Mouse (Mus musculus): ENCODE results near the gene Bscl2.
"Not testable (repeated sequence)": the region's sequence is repeated elsewhere in the genome, so short reads cannot be mapped to it uniquely, and the experiment has no call there.

Bscl2 gene

DNA sequence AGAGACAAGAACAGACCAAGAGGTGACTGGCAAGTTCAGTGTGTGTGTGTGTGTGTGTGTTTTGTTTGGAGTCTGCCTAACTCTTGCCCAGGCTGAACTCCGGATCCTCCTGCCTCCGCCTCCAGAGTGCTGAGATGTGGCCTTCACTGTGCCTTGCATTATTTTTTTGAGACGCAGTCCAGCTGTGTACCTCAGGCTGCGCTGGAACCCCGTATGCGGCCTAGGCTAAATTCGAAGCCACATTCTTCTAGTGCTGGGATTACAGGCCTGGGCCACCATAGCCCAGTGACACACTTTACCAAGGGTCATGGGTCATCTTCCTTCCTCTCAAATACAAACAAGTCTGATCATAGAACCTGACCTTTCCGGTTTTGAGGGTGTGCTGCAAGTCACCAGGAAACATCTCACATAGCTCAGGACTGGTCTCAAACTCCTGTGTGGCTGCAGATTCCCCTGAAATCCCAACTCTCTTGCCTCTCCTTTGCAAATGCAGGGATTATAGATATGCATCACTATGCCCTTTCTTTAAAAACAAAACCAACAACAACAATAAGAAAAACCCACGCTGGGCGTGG lies 35.1 kb downstream of the Bscl2 start:
- no peak for DNase-seq

DNA sequence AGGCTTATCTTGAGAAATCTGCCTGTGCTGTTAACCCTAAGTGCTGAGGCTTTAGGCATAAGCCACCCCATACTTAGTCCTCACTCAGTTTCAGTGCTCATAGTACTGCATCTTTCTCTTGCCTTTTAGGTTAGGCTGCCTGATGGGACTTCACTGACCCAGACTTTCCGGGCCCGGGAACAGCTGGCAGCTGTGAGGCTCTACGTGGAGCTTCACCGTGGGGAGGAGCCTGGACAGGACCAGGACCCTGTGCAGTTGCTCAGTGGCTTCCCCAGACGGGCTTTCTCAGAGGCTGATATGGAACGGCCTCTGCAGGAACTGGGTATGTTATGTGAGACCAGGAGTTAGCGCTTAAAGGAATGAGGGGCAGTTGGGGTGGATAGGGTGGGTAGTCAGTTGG lies 37.8 kb downstream of the Bscl2 start:
- no peak for DNase-seq

DNA sequence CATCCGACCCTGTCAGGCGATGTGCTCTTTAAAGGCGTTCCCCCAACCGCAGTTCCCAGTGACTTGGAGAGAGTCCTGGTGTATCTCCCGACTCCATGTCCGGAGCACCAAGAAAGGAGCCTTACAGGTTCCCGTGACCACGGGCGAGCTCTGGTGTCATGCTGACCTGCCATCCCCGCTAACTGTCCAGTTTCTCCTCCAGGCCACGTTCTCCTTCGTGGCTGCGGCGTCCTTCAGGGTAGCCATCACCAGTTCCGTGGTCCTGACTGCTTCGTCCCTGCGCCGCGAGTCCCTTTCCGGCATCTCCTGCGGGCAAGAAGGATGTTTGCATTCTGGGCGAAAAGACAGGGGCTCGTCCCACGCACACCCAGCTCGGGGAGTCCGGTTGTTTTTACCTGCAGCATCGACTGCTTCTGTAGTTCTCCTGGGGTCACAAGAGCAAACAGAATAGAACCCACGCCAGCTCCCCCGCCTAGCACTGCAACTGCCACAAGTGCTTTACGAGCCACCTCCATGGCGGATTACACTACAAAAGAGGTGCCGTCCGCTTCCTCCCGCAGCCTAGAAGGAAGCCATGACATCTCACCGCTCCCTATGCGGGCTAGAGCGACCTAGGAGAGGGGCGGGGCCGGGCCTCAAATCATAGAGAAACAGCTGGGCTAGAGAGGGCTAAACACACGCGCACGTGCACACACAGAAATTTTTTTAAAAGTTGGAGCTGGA lies 43.2 kb downstream of the Bscl2 start, which contains the start of gene Uqcc3:
Gene Uqcc3, minus strand, starts transcription at position 613 of the 723 bp plus-strand sequence.
- peak; percentile 86 for DNase-seq

DNA sequence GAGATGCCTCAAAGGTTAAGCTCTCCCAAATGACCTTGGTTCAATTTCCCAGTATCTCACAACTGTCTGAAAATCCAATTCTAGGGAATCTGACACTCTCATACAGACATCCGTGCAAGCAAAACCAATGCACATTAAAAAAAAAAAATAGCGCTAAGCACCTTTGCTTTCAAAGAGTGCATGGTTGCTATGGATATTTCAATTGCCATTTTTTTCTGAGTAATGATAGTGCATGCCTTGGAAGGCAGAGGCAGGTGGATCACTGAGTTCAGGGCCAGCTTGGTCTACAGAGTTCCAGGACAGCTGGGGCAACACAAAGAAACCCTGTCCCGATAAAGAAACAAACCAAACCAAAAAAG lies 43.7 kb downstream of the Bscl2 start:
- no peak for DNase-seq

DNA sequence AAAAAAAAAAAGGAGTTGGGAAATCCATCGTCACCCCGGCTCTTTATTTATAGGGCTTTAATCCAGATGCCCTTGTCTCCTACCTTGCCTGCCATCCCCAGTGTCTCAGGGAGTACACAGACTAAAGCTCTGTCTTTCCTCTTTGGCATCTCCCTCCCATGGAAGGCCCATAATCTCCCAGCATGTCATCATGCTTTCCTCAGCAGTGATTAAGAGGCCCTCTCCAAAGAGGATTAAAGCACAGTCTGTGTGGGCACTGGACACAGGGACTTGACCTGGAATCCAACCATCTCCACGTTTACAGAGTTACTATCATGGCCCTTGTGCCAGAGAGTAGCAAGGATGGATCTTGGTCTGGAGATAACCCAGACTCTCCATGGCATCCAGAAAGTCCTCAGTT lies 46.3 kb downstream of the Bscl2 start, which contains the start of the genes Lbhd1 and Gm49403:
Gene Lbhd1, plus strand, starts transcription at position 117 of the 400 bp plus-strand sequence.
Gene Gm49403, plus strand, starts transcription at position 315 of the 400 bp plus-strand sequence.
- no peak for DNase-seq

DNA sequence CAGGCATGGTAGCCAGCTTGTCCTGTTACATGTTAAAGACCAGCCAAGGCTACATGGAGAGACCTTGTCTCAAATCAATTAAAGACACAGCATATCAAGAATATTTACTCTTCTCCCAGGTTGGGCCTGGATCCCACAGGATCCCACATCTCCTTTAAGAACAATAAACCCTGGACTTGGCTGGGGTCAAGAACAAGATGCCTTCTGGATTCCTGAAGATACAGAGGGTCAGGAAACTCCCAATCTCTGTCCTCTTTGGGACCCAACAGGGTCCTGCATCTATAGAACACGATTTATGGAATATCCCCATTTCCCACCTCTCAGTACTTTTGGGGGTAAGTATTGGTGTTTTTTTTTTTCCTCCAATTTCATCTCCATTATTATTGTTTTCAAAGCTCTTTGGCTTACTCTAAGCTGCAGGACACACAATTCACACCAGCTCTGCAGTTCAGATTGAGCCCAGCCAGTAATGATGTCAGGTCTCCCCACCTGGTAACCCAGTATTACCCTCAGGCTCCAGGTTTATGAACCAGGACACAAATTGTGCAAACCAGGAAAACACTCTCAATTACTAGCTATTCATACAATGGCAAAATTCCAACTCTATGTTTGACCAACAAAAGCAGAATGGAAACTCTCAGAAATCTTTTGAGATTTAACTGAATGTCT lies 49.8 kb downstream of the Bscl2 start:
- no peak for DNase-seq

DNA sequence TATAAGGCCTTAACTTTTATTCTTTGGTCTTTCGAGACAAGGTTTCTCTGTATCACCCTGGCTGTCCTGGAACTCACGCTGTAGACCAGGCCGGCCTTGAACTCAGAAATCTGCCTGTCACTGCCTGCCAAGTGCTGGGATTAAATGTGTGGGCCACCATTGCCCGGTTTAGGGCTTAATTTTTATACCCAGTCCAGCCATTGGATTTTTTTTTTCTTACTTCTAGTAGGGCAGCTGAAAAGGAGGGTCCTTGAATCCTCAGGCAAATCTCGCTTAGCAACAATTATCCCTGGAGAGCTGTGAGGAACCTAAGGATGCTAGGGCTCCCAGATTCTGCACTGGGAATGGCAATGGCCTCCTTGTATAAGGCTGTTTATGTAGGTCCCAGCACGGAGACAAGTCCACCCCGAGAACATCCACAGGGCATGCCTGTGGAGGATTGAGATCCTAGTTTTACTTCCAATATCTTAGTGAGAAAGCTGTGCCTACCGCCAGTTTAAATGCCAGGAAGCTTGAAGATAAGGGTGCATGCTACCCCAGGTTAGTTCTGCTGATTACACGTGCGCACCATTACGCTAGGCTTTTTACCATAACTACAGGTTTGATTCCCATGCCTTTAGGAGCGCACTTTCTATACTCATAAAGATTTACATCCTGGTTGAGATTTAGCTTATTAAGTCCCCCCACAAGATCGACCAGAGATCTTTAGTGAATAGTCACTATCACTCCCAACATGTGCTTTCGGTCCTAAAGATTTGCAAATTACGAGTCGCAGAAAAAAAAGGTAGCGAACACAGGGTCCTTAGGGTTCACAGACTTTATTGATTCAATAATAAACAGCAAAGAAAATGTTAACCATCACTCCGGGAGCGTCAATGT lies 50.6 kb downstream of the Bscl2 start:
- no peak for DNase-seq

DNA sequence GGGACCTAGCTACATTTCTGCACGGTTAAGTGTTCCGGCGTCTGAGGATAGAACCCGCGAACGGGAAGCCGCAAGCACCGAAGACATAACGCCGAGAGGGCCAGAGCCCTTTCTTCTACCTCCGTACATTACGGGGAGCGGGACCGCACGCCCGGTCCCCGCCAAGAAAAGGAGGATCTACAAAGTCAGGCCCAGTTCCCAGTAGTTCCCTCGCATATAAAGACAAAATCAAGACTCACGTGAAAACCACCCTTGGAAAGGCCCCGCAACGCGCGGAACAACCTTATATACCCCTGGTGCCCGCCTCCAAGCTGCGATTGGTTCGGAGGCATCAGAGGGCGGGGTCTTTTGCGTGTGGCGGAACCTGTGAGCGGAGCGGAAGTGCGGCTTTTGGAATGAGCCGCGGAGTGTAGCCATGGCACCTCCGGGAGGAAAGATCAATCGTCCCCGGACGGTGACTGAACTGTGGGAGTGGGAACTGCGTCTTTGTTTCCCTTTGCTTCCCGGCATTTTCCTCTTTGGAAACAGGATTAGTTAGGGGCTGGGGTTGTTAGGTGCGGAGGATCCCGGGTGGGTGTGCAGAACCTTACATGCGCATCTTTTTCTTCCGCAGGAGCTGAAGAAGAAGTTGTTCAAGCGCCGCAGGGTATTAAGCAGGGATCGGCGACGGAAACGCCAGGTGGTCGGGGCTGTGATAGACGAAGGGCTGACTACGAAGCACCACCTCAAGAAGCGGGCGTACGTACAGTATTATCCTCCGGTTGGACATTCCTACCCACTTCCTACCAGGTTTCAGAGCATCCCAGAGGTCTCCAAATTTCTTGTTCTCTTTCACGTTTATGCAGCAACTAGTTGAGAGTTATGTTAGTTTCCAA lies 51.5 kb downstream of the Bscl2 start, which contains the start of the genes 1810009A15Rik and Gm49416:
Gene 1810009A15Rik, plus strand, starts transcription at position 343 of the 875 bp plus-strand sequence.
Gene Gm49416, plus strand, starts transcription at position 416 of the 875 bp plus-strand sequence.
- peak; percentile 91 for DNase-seq

DNA sequence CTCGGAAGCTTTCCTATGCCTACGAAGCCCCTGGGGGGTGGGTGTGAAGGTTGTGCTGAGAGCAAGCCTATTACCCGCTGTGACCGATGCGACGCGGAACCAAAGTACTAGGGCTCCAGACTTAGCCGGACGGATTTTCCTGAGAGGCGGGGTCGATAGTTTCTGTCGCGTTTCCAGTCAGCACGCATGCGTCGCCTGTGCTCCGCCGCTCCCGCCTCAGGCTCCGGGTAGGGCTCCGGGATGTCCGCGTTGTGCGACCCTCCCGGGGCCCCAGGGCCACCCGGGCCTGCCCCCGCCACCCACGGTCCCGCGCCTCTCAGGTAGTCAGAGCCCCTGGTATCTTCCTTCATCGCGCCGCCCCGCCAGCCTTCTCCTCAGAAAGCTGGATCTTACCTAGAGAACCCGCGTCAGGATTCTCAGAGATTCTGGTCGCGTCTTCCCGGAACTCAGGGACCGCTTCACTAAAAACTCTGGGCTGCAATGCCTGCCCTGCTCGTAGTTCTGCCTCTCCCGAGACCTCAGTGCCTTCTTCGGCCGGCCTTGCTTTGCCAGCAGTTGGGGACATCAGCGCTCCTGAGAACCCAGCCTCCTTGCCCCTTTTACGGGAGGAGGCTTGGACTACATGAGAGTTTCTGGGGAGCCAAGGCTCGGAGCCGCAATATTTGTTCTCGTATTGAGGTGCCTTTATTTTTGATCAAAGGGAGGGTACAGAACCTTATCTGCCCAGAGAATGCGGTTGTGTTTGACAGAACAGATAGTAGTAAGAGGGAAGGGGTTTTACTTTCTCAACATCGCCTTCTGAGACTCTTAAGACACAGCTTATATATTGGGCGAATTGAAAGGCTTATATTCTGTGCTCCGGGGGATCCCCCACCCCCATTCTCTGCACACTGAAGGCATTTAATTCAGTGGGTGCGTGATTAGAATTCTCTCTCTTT lies 55.8 kb downstream of the Bscl2 start, which contains the start of gene Ints5:
Gene Ints5, plus strand, starts transcription at position 177 of the 938 bp plus-strand sequence.
- peak; percentile 82 for DNase-seq

DNA sequence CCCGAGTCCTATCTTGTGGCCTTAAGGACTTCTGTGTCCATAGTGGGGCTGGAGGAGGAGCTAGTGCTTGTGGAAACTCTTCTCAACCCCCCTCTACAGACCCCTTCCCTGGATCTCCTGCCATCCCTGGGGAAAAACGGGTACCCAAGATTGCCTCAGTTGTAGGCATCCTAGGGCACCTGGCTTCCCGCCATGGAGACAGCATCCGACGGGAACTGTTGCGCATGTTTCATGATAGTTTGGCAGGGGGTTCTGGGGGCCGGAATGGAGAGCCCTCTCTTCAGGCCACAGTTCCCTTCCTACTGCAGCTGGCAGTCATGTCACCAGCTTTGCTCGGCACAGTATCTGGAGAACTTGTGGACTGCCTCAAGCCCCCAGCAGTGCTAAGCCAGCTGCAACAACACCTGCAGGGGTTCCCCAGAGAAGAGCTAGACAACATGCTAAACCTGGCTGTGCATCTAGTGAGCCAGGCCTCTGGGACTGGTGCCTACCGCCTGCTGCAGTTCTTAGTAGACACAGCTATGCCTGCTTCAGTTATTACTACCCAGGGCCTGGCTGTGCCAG lies 58.2 kb downstream of the Bscl2 start:
- no peak for DNase-seq

DNA sequence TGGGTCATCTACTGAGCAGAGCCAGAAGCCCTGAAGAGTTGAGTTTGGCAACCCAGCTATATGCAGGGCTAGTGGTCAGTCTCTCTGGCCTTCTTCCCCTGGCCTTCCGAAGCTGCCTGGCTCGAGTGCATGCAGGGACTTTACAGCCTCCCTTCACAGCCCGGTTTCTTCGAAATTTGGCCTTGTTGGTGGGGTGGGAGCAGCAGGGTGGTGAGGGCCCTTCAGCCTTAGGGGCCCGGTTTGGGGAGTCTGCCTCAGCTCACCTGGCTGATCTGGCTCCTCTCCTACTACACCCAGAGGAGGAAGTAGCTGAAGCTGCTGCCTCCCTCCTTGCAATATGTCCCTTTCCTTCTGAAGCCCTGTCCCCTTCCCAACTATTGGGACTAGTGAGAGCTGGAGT lies 59.0 kb downstream of the Bscl2 start:
- not testable (repeated sequence) for DNase-seq

DNA sequence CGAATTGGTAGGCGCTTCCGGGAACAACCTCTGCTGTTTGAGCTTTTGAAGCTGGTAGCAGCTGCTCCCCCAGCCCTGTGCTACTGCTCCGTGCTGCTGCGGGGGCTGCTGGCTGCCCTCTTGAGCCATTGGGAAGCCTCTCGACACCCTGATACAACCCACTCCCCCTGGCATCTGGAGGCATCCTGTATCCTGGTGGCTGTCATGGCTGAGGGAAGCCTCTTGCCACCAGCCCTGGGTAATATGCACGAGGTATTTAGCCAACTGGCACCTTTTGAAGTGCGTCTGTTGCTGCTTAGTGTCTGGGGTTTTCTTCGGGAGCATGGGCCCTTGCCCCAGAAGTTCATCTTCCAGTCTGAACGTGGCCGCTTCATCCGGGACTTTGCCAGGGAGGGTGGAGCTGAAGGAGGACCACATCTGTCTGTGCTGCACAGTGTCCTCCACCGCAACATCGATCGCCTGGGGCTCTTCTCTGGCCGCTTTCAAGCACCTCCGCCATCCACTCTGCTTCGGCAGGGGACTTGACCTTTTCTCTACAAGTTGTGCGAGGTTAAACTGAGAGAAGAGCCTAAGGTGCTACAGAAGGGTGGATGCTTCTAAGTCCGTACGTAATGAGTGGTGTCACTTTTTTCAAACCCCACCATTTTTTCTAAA lies 60.1 kb downstream of the Bscl2 start:
- DNase-seq = peak; percentile 46

DNA sequence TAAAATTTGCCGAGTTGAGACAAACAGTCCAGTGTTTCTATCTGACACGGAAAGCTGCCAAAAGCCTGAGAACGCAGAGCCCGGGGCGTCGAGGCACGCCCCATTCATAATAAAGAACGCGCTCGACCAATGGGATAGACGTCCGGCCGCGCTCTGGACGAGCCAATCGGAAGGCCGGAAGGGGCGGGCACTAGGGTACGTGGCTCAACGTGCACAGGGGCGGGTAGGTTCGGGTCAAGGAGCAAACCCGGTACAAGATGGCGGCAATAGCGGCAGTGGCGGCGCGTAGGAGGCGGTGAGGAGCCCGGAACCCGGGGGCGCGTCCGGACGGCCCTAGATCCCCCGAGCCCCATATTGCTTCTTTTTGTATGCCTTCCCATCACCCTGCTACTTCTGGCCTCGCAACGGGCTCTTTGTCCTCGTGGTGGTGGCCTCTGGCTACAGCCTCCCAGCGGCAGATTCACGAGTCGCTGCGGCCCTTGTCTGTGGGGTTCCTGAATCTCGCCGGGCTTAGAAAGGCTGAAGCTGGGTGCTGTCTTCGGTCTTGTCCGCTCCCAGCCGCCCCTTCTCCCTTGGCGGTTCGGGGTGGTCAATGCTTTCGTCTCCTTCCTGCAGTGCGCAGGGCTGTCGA lies 60.7 kb downstream of the Bscl2 start, which contains the start of gene Ganab:
Gene Ganab, plus strand, starts transcription at position 207 of the 631 bp plus-strand sequence.
- peak; percentile 93 for DNase-seq

Data from cerebellum, adult 11 months (tissue).